Mouse (Mus musculus) central nervous system, embryonic 14 days (tissue): ENCODE results near the gene Pi16. TPM values are rescaled to one million over a fixed set of nuclear protein-coding genes. Genes with fewer than 3 reads are reported as not detected.

ENCODE experiments used
- polyA plus RNA-seq: library from polyadenylated mRNA; depleted of rRNA; stranded (reverse); fragments of >200 nt; gene quantifications from 2 replicates; pipeline ENCODE4 v1.2.3, GENCODE M21; 2012; rRNA removed

The Pi16 gene
- polyA plus RNA-seq: 3.0 and 3.1 TPM in 2 replicates

DNA sequence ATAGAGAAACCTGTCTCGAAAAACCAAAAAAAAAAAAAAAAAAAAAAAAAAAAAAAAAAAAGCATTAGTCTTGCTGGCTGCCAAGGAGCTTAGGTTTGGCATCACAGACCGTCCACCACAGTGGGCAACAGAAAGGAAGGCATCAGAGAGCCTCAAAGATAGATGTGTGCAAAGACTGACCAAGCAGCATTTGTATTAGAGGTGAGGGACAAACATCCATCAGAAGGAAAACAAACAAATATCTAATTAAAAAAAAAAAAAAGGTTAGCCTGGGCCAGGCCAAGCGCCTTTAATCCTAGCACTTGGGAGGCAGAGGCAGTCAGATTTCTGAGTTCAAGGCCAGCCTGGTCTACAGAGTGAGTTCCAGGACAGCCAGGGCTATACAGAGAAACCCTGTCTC, at the start of gene Pi16:
Gene Pi16, plus strand, starts transcription at position 301 of the 400 bp plus-strand sequence.

DNA sequence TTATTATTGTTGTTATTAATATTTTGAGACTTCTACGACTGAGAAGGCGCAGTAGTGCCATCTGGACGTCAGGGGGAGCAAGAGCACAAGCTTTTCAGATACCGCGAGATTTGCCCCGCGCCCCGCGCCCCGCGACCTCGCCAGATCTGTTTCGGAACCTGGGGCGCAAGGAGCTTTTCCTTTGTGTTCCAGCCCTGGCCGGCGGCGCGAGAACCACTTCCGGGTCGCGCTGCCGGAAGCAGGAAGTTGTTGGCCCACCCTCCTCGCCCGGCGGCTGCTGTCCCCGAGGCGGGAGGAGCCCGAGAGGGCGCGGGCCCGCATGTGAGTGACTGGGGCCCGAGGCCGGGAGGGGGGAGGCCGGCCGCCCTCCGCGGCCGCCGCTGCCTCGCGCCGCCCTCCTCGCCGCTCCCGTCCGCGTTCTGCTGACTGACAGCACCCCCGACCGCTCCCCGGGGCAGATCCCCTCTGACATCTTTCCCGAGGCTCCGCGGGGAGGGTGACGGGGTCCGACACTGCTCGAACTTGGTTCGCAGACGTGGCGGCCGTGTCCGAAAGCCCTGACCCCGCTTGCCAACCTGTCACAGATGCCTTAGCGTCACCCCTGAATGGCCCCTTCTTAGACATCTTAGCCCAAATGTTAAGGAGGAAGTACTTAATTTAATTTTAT, 48.7 kb upstream of the Pi16 start, which contains the start of gene BC004004:
Gene BC004004, plus strand, starts transcription at position 107 of the 667 bp plus-strand sequence.

DNA sequence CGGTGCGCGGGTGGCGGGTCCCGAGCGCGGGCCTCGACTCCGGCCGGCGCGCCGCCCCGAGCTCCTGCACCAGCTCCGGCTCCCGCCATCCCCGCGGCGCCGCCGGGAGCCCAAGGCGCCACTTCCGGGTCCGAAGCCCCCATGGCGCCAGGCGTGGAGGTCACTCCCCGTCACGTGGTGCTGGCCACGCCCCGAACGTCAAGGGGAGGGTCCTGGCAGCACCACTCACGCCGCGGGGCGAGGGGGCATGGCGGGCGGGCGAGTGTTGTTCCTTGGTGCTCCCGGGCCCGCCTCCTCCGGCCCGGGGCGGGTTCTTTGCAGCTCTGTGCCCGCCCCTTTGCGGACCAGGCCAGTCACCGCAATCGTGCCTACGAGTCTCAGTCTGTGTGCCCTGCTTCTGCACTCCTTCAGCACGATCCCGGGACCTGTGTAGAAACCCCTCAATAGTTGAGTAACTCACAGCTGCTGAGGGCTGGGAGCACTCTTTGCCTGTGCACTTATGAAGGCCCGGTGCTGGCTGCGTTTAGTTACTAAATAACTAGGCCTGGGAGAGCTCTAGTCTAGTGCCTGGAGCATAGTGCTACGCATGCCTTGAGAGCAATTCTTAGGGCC, 30.3 kb downstream of the Pi16 start, which contains the start of gene Mtch1:
Gene Mtch1, minus strand, starts transcription at position 290 of the 612 bp plus-strand sequence.

GRCm38 (mm10) chr17:29360761-29361221, 43.3 kb downstream of the Pi16 start, which contains the start of gene Fgd2:
Gene Fgd2, plus strand, starts transcription at chr17:29360914.

Other genes with a start within 250 kb of the Pi16 start
- gene Cdkn1a, start 226.7 kb upstream of the Pi16 start, polyA plus RNA-seq: 23.7 and 36.1 TPM in 2 replicates
- gene Rab44, start 203.5 kb upstream of the Pi16 start, polyA plus RNA-seq: 0.27 and 0.98 TPM in 2 replicates
- gene Cpne5, start 79.5 kb upstream of the Pi16 start, polyA plus RNA-seq: 23.3 and 23.5 TPM in 2 replicates
- 77.9 and 78.3 TPM in 2 replicates for gene Ppil1, start 53.5 kb upstream of the Pi16 start, polyA plus RNA-seq
- 68.0 and 74.2 TPM in 2 replicates for gene BC004004, start 48.9 kb upstream of the Pi16 start, polyA plus RNA-seq
- gene Mtch1, start 30.3 kb downstream of the Pi16 start, polyA plus RNA-seq: 629 and 649 TPM in 2 replicates
- gene Fgd2, start 43.2 kb downstream of the Pi16 start, polyA plus RNA-seq: 7.5 and 7.9 TPM in 2 replicates
- gene Pim1, start 173.1 kb downstream of the Pi16 start, polyA plus RNA-seq: 15.1 and 15.2 TPM in 2 replicates
- gene Gm17657, start 232.0 kb downstream of the Pi16 start, polyA plus RNA-seq: not detected in 2 replicates
- gene Tbc1d22b, start 232.1 kb downstream of the Pi16 start, polyA plus RNA-seq: 28.9 and 32.1 TPM in 2 replicates
- 0.15 and 0.17 TPM in 2 replicates for gene Tmem217, start 234.7 kb downstream of the Pi16 start, polyA plus RNA-seq